Comparison of ENCODE assay signal across 20 mouse cellular contexts in genomic region chr19:24637988-24638387, GRCm38 (mm10). TPM values are rescaled to one million over a fixed set of nuclear protein-coding genes. Genes with fewer than 3 reads are reported as not detected.
A peak's percentile ranks its signal among the peaks of the same experiment; 100 is the strongest.
DNase-seq lines count a peak whose midpoint lies in the region; ATAC-seq and TF ChIP-seq lines count a peak whose summit lies in the region.
"Had no signal": no experiment of that assay in that cellular context is flagged by ENCODE, and none has a peak within 500 bp of the region (broad histone marks: within the 10 kb centered on the region; RNA-seq: fewer than 3 reads in every experiment).

No protein-coding gene starts in this region.

- H3ac ChIP-seq in myocyte (ENCODE audit: control insufficient read depth, insufficient read length), result no peak overlapping the region

- H3K27me3 ChIP-seq in myocyte (ENCODE audit: control insufficient read depth, insufficient read depth, insufficient read length), result no peaks in the 10 kb centered on the region
- H3K27me3 ChIP-seq: CH12.LX, Patski had no signal

- H3K36me3 ChIP-seq in myocyte (ENCODE audit: control insufficient read depth, insufficient read depth), result no peaks in the 10 kb centered on the region
- H3K36me3 ChIP-seq: G1E had no signal

- DNase-seq in heart, adult 11 months, result peak; percentile 42
- DNase-seq in heart, postnatal 4 days, result no peak
- DNase-seq: adrenal gland, adult 2 months; adrenal gland, adult 8-10 months; adrenal gland, postnatal 10 days; adrenal gland, postnatal 14 days; adrenal gland, postnatal 25 days; adrenal gland, postnatal 36 days; B cell, adult 2 months; cerebellum, adult 11 months; cerebellum, adult 11-12 months; cerebellum, adult 18-20 months; cerebellum, adult 2 months had no signal

- H3K79me2 ChIP-seq in myocyte (ENCODE audit: control insufficient read depth, insufficient read depth), result no peaks in the 10 kb centered on the region

- H3K4me3 ChIP-seq in myocyte, result no peak overlapping the region

- no peak for TF ChIP-seq POLR2A in myocyte (IDR thresholded peaks at IDR 0.05; ENCODE audit: insufficient read length, low read depth)

- no peak overlapping the region for H3K4me2 ChIP-seq in myocyte (ENCODE audit: low read depth)

- ATAC-seq in CD4-positive, CD25-positive, alpha-beta regulatory T cell, adult 4 months, result no peak
- ATAC-seq: activated CD4-positive, CD25-positive, alpha-beta regulatory T cell, adult 4 months; Patski had no signal

TF ChIP-seq in myocyte, 11 proteins besides CTCF, POLR2A, EP300 and RAD21:
- TF ChIP-seq MYOD1 (IDR thresholded peaks at IDR 0.05; ENCODE audit: control insufficient read depth in 1 of 3, insufficient read length in 2 of 3, low read depth in 2 of 3) (peak in 2 of 3 experiments; percentile 21 to 45), POLR2AphosphoS2 (IDR thresholded peaks at IDR 0.05; ENCODE audit: insufficient read length, low read depth) (no peak), MYOG (IDR thresholded peaks at IDR 0.05; ENCODE audit: control insufficient read depth in 1 of 3, insufficient read depth in 1 of 3, insufficient read length in 2 of 3, low read depth in 2 of 3) (peak in 1 of 3 experiments; percentile 65), TCF12 (IDR thresholded peaks at IDR 0.05; ENCODE audit: insufficient read depth, poor library complexity, severe bottlenecking) (peak; percentile 67), REST (IDR thresholded peaks at IDR 0.05; ENCODE audit: insufficient read depth, insufficient read length) (no peak), SRF (IDR thresholded peaks at IDR 0.05; ENCODE audit: control insufficient read depth, insufficient read length, low read depth) (no peak), USF1 (IDR thresholded peaks at IDR 0.05; ENCODE audit: low read depth) (no peak), MAX (IDR thresholded peaks at IDR 0.05; ENCODE audit: low read depth) (no peak), CEBPB (IDR thresholded peaks at IDR 0.05; ENCODE audit: insufficient read depth, poor library complexity, severe bottlenecking) (no peak), TCF3 (IDR thresholded peaks at IDR 0.05; ENCODE audit: insufficient read length, low read depth) (no peak), E2F4 (IDR thresholded peaks at IDR 0.05; ENCODE audit: insufficient read depth) (no peak)

RNA-seq across cellular contexts. Expression of gene Tmem252, which starts 35.8 kb away (rescaled TPM):
- under 1 TPM; 0.14 to 0.20 TPM for total RNA-seq in heart, postnatal 4 days (2021)
- 2.7 TPM for polyA plus RNA-seq in myocyte (2012; fragmentation: generic; extraction: Trizol)
- not detected for polyA plus RNA-seq in CD4-positive, CD25-positive, alpha-beta regulatory T cell, adult 4 months (2017; shearing (Covaris generic))
- total RNA-seq: CH12.LX, MEL had no signal
- polyA plus RNA-seq: activated CD4-positive, CD25-positive, alpha-beta regulatory T cell, adult 4 months; G1E had no signal
